Mouse (Mus musculus) cerebellum, postnatal 10 days (tissue): ENCODE data around the gene Cct7.
"Not testable (repeated sequence)": the region's sequence is repeated elsewhere in the genome, so short reads cannot be mapped to it uniquely, and the experiment has no call there.

Experiments
- DNase-seq, 2 experiments: peaks; one replicate each; pipeline ENCODE4 v3.0.0; 2021; ENCODE audit warnings: mixed read lengths in 2 of 2

The Cct7 gene

DNA sequence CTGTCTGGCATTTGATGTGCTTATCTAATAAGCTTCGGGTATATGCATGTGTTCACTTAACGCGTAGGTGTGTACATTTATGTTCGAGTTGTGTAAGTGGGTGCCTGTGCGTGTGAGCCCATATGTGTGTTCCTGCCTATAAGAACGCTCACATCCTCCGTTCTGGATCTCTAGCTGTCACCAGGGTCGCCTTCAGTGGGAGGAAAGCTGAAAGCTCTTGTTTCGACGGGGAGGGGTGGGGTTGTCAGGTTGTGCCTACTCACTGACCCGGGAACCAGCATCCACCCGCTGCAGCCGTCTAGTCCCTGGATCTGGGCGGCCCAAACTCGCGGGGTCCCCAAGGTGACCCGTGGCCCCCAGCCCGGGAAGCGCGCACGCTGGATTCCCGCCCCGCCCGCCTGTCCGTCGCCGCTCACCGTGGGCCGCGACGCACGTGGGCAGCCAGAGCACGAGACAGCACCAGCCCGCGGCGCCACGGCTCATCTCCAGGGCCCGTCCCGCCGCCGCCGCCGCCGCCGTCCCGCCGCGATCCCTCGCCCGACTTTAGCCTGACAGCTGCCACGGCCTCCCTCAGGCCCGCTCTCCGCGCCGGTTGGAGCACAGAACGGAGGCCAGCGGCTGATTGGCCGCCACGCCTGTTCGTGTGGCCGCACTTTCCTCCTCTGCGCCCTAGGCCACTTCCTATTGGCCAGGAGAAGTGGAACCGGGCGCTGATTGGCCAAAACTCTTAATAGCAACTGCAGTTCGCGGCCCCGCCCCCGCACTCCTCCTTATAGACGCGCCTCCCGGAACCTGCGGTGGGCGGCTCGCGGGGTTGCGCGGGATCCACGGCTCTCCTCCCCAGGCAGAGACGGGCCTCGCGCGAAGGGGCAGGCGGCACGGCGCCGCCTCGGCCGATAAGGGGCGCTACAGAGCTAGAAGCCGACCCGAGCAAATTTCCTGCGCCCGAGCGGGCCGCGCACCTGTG, at the start of gene Cct7:
Gene Cct7 (plus strand): TSS at position 818 of the 967 bp plus-strand sequence.
- DNase-seq = peak; percentile 99

DNA sequence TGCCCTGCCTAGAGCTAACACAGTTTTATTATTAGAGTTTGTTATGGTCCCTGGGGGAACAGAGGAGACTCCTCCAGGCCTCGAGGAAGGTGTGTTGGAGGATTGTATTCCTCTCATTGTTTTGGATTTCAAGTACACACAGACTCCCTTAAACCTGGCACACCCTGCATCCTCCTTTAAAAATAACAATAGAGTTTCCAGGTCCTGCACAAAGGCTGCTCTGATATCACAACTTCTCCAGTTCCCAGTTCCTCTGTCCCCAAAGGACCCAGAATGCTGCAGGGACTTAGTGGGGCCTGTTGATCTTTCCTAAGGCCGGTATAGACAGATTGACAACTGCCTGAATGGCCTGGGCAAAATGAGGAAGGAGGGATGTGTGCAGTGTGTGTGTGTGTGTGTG, 48.7 kb upstream of the Cct7 start:
- DNase-seq = no peak

DNA sequence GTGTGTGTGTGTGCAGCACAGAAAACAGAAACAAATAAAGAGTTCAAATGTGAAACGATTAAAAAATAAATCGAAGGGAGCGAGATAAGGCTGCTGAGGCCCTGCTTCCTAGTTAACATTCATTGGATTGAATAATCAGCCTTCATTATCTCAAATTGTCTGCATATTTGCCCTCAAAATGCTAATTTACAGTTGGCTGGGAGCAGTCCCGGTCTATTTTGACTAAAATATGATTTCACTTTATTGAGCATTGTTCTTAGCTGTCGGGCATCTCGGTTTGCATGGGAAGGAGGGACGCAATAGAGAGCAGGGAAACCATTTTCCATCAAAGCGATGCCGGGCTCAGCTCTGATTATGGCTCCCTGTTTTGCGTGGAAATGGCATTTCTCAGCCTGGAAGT, 48.3 kb upstream of the Cct7 start:
- no peak for DNase-seq

DNA sequence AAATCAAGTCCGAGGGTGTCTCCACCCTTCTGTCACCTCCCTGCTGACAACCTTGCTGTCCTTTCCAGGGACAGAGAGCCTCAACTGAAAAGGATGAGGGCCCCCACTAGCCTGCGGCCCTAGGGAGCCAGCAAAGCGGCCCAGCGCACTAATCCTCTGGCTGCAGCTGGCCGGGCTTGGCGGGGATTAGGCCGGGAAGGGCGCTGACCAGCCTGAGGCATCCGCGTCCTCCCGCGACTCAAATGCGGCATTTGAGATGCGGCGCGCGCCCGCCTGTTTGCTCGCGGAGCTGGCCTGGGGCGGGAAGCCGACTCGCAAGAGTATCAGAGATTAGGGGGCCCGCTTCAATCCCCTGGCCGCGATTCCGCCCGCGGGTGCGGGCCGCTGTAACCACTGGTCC, 42.3 kb upstream of the Cct7 start:
- DNase-seq = peak; percentile 34 to 36

DNA sequence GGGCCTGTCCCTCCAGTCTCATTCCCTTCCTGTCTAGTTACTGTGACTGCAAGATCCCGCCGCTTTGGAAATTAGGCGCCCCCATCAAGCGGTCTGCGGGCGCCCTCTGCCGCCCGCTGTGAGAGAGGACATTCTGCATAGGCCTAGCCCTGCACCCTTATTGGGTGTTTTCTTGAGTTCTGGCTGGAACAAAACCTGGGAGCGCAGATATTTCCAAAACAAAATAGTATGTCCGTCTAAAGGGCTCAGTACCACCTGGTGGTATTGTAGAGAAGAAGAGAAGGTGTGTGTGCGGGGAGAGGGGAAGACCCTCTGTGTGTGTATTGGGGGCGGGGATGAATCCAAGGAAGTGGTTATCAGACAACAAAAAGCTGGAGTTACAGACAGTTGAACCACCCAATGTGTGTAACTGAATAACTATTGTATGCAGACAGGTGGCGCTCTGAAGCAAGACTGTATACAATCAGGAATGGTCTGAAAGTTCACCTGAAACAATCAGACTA, 40.5 kb upstream of the Cct7 start:
- DNase-seq = peak; percentile 75 to 77

DNA sequence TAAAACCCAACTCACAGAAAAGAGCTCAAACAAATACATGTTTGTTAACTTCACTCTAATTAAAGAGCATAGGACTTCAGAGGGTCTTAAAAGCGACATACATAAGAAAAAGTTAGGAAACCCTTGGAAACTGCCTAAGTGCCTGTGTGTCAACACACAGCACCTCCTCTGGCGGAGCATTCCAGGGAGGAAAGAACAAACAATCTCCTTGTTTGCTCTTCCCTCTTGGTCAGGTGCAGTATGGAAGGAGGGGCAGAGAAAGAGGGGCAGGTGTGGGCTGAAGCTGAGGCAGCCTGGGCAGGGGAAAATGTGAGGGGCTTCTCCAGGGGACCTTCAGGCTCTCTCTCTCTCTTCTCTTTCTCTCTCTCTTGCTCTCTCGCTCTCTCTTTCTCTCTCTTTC, 35.5 kb upstream of the Cct7 start:
- no peak for DNase-seq

DNA sequence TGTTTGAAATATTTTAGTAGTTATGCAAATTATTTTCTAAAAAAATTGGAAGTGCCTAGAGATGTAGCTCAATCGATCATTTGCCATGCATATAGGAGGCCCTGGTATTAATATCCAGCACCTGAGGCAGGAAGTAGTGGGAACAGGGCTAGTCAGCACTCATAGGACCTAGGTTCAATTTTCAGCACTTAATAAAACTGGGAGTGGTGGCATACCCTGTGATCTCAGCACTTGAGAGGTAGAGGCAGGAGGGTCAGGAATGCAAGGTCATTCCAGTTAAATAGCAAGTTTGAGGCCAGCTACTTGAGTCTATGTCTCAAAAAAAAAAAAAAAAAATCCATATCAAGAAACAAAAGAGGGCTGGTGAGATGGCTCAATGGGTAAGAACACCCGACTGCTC, 32.2 kb upstream of the Cct7 start:
- DNase-seq = no peak

DNA sequence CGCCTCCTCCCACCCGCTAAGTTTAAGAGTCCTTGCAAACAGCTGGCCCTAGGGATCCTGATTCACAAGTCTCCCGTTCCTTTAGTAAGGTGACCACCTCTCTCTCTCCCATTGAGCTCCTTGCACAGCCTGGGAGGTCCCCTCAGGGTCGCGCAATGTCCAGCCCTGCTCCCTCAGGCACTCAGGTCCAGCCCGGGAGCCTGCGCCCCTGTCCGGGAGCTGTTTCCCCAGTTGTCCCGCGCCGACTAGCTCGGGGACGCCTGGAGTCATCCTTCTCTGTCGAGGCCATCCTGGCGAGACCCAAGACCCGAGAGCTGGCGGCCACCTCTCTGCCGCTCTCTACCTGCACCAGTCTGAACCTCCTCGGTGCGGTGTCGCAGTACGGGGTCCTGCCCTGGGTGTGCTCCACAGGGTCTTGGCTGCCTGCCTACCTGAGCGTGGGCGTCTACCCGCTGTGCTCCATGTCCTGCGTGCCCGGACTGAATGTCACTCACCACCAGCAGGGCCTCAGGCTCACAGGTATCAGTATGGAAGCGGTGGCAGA, 27.4 kb upstream of the Cct7 start, which contains the start of gene Noto:
Gene Noto (plus strand): TSS at position 51 of the 544 bp plus-strand sequence.
- DNase-seq = peak in 1 of 2 experiments; percentile 12

DNA sequence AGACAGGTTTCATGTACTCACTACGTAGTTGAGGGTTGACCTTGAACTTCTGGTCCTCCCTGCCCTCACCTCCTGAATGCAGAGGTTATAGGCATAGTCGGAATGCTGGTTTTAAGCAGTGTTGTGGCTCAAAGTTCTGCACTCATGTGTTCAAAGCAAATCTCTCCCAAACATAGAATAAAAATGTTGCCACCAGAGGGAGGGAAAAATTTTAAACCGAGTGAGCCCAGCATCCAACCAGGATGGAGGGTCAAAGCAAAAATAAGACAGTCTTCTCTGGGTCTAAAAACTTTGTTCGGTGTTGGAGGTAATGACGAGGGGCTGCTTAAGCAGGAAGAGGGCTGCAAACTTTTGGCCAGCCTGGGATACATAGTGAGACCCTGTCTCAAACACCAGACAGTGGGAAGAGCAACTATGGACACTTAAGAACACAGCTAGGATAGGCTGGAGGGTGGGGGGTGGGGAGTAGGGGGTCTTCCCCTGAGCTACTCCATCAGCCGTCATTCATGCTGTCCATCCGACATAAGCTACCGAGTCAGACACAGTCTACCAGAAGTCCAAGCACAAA, 20.0 kb upstream of the Cct7 start:
- no peak for DNase-seq

DNA sequence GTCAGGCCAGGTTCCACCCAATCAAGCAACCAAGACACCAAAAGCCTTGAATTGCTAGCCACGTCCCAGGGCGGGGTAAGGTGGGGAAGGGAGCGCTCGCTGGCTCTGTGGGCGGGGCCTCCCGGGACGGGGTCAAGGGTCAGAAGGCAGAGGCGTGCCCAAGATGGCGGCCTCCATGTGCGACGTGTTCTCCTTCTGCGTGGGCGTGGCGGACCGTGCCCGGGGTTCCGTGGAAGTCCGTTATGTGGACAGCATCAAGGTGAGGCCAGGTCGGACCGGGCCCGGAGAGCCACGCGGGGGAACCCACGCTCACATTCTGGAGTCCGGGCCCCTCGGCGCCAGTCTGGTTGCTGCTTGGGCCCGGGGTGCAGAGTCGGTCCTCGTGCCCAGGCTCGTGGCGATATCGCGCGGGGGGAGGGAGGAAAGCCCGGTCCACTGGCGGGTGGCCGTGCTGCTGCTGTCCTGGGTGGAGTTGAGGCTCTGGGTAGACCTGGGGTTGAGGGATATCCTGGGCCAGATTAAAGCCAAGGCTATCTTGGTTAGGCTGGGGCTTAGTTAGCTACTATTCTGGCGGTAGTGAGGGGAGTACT, 19.4 kb upstream of the Cct7 start, which contains the start of gene Smyd5:
Gene Smyd5 (plus strand): TSS at position 148 of the 590 bp plus-strand sequence.
- DNase-seq = peak; percentile 90

DNA sequence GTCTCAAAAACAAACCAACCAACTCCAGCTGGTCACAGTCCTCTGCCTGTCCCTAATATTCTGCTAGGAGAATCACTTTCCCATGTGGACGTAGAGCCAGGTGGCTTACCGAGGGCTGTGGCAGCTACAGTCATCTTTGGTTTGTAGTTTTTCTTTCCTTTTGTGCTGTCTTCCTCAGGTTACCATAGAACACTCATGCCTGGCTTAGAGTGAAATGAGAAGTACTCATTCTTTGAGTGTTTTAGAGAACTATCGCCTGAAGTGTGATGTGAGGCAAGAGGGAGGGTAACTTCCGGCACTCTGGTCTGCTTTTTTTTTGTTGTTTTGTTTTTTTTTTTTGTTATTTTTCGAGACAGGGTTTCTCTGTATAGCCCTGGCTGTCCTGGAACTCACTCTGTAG, 17.4 kb upstream of the Cct7 start:
- no peak for DNase-seq

DNA sequence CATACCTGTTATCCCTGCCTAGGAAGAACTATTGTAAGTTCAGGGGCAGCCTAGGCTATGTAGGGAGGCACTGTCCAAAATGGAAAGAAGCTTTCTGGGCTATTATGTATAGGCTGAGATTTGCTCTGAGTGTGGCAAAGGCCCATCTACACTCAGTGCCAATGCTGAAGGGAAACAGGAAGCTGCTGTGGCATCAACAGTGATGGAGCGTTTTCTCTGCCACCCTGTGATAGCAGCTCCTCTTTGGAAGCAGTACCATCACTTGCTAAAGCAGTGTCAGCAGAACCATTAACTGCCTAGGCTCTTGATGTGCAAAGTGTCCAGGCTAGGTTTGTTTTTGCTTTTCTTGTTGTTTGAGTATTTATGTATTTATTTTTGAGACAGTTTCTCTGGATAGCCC, 15.1 kb upstream of the Cct7 start:
- no peak for DNase-seq

DNA sequence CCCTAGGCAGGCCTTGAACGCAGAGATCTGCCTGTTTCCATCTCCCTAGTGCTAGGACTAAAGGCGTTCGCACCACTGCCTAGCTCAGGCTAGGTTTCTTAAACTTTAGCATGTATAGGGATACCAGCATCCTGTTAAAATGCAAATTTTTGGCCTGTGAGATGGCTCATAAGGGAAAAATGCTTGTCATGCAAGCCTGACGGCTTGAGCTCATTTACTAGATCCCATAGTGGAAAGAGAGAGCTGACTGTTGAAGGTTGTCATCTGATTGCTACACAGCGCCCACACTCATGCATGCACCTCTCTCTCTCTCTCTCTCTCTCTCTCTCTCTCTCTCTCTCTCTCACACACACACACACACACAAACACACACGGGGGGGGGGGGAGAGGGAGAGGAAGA, 14.7 kb upstream of the Cct7 start:
- DNase-seq = no peak

DNA sequence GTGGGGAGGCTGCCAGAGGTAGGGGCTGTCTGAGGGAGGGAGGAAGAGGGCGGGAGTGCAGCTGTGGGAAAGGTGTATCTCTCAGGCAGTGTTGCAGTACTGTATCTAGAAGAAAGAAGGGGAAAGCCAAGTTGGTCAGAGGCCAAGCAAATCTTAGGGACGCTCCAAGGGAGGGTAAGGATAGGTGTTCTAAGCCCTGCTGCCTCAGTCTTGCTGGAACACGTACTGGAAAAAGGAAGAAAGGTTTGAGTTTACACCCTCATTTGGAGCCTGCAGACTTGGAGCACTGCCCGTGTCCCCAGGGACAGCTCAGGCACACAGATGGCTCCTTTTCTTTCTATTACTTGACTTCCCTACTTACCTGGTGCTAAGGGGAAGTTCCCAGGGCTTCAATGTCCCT, 10.2 kb upstream of the Cct7 start:
- no peak for DNase-seq

DNA sequence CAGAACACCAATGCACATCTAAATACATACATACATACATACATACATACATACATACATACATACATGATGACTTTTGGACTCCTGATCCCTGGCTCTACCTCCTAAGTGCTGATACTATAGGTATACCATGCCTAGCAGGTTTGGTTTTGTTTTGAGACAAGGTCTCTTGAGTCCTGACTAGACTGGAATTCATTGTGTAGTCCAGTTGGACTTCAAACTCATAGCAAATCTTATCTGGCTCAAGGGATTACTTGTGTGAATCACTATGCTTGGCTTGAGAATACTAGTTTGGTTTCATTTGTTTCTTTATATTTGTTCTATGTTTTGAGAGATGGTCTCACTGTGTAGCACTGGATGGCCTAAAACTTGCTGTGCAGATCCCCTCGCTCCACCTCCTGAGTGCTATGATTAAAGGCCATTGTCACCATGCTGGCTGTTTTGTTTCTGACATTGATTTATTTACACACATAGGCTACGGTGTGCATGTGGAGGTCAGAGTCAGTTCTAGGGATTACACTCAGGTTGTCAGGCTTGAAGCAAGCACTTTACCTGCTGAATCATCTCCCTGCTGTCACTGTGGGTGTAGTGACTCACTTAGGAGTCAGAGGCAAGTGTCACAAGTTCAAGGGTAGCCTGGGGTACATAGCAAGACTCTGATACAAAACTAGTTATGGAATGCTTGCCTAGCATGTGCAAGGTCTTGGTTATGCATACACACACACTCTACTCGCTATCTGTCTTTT, 7.7 kb upstream of the Cct7 start:
- DNase-seq = no peak

DNA sequence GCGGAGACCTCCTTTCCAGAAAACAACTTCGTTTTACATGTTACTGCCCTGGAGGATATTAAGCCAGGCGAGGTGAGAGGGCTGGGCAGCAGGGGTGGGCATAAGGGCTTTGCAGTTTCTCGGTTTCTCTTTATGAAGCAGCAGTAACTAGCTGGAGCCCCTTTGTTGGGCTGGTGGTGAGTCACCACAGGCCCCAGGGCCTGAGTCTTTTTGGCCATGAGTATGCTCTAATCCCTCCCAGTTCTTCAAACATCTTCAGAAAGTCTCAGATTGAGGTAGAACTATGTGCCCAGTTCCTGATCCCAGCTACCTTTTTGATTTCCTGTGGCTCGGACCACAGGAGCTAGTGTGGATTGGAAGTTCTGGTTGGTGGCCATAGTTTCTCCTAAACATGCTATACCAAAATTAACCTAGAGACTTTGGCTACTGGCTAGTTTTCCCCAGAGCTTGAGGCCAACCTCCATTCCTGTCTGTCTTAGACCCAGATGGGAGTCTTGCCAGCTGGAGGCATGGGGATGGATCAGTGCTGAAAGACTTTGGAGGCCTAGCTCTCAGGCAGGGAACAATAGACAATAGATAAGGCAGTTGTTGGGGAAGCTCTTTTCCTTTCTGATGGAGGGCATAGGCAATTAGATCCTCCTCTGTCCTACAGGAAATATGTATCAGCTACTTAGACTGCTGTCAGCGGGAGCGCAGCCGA, 6.9 kb upstream of the Cct7 start:
- DNase-seq = no peak

DNA sequence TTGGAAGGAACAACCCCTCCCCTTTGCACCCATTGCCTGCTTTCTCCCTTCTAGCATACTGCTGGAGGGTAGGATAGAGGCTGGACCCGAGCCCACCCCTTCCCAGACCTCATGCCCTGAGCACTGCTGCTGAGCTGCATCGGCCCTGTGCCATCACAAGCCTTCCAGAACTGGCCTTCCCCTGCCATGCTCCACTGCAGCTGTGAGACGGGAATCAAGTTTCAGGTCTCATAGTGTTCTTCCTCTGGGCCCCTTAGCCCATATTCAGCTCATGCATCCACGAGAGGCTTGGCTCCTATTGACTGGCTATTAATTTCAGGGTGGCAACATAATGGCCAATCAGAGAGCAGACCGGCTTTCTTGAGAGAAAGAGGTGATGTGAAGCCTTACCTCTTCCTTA, 6.0 kb upstream of the Cct7 start:
- DNase-seq = no peak

DNA sequence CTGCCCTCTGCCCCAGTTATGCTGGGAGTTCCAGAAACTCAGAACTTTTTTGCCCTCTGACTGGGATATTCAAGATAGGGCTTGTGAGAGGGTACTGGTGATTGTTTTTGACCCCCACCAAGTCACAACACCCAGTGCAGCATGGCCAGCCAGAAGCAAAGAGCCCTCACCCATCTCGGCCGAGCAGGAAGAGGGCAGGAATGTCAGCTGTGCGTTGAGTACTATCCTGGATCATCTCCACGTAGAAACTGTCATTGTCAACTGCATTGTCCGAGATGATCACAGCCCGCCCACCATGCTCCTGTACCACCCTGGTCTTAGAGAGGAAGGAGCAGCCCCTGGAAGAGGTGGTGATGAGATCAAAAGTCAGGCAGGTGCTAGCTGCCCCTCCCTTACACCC, 4.0 kb upstream of the Cct7 start:
- DNase-seq = no peak

DNA sequence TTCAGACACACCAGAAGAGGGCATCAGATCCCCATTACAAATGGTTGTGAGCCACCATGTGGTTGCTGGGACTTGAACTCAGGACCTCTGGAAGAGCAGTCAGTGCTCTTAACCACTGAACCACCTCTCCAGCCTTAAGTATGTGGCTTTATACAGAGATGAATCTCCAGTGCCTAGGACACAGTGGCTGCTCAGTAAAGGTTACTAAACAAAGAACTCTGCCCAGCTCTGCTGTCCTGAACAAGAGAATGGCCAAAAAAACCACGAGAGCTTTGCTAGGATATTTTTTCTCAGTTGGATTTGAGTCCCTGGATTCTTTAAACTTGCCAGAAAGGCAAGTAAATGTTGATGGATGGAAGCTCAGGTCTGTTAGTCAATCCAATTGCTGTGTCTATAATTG, 1.2 kb upstream of the Cct7 start:
- DNase-seq = not testable (repeated sequence)

DNA sequence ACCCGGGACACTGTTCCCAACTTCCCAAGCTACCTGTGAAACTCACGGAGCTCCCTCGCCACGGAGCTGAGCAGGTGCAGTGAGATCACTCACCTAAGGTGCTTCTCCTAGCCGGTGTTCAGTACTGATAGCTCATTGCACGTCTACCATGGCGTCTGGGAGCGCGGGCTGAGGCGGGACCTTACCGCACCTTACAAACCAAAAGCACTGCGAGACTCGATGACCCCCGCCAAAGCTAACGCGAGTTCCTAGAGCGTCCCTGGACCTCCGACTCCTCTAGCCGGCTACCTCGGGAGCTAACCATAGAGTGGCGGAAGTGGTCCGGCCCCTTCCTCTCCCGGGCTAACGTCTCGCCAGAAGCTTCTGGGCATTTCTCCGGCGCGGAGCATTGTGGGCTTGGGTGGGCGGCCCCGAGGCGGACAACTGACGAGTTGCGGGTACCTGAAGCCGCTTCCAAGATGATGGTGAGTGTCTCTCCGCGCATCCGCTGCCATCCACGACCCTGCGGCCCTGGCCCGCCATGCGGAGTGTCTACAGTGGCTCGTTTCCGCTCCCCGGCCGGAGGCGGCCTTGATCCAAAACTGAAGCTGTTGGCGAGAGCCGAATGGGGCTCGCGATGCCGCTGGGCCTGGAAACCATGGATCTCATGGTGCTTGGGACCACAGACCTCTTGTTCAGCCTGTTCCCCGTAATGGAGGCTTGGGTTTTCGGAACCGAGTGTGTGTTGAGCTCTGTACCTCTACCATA, 523 bp downstream of the Cct7 start, which contains the start of gene Pradc1:
Gene Pradc1 (minus strand): TSS at position 307 of the 747 bp plus-strand sequence.
- peak; percentile 96 to 99 for DNase-seq

DNA sequence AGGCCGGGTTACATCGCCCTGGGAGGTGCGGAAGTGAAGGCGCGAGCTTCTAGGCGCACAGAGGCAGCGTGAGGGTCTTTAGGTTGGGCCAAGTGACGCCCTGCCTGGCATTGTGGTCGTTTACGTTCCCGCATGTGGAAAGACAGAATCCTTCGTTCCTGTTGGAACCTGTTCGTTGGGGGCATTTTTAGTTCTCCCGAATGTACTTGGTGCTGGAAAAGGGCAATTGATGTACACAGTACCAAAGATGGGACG, 1.0 kb downstream of the Cct7 start:
- no peak for DNase-seq
